Mouse (Mus musculus) left cerebral cortex, adult 2 months (tissue): Measurements from ENCODE around the gene Cacna1i. TPM values are rescaled to one million over a fixed set of nuclear protein-coding genes. Genes with fewer than 3 reads are reported as not detected.

ENCODE experiments used
- DNase-seq, 2 experiments: peaks; one replicate each; pipeline ENCODE4 v3.0.0; 2021 to 2022; ENCODE audit warnings: low spot score in 2 of 2, mixed read lengths in 1 of 2; ENCODE audit errors: extremely low spot score in 1 of 2
- H3K27ac ChIP-seq: fragments of 200-600 bp; 2 replicates; pipeline ENCODE4 v1.8.1; 2022
- H3K4me3 ChIP-seq: fragments of 200-600 bp; 2 replicates; pipeline ENCODE4 v1.8.1; 2022
- CTCF ChIP-seq: fragments of 200-600 bp; IDR thresholded peaks from 2 replicates; pipeline ENCODE4 v1.8.1; 2022; ENCODE audit warnings: antibody characterized with exemption, mild to moderate bottlenecking, moderate library complexity
- intact Hi-C: fragments of 180-260 bp; cut with DNase I; formaldehyde crosslinking; loops from one replicate; pipeline ENCODE4 v1.15.1; 2025
- long read RNA-seq, 2 experiments: library from polyadenylated mRNA; stranded (forward); transcript quantifications; one replicate each; pipeline ENCODE4 v2.0.0; 2021; ENCODE audit warnings: borderline mapping rate in 2 of 2
- total RNA-seq, 2 experiments: library from RNA; stranded (reverse); gene quantifications; 2 replicates each; pipeline ENCODE4 v1.2.3; 2021

Cacna1i gene
- 10 to 100 TPM; 72.7 to 75.9 TPM for total RNA-seq
- long read RNA-seq, experiment 1, full-length matches to known transcripts: 6 of 64 reads
- long read RNA-seq, experiment 1, partial matches to known transcripts: 51 of 64 reads
- long read RNA-seq, experiment 1, other reads (novel, unspliced or antisense): 7 of 64 reads
- long read RNA-seq, experiment 2, full-length matches to known transcripts: 1 of 40 reads
- long read RNA-seq, experiment 2, partial matches to known transcripts: 13 of 40 reads
- long read RNA-seq, experiment 2, other reads (novel, unspliced or antisense): 26 of 40 reads

- peak; percentile 74 to 77 for DNase-seq
- H3K27ac ChIP-seq: peak within 1 kb of the TSS; percentile 87
- no peak; the same call in none of the 2 replicates for TF ChIP-seq CTCF
- intact Hi-C loops: loop anchor here (5.0 kb wide), 3 partner anchors 215 to 345 kb away; no protein-coding TSS in a partner anchor
- H3K4me3 ChIP-seq: peak within 1 kb of the TSS; percentile 65
Measured at GRCm38 (mm10) chr15:80286851-80287415, at the start of gene Cacna1i. Cacna1i (plus strand) TSS chr15:80287238.

GRCm38 (mm10) chr15:80248135-80248534, 38.9 kb upstream of the Cacna1i start:
- intact Hi-C loops: no loop called here
- no peak overlapping the region for H3K27ac ChIP-seq
- DNase-seq: no peak

GRCm38 (mm10) chr15:80248596-80248995, 38.4 kb upstream of the Cacna1i start:
- intact Hi-C loops: no loop called here

More at GRCm38 (mm10) chr15:80248135-80248534, 38.9 kb upstream of the Cacna1i start:
- TF ChIP-seq CTCF: no peak
- H3K4me3 ChIP-seq: no peak overlapping the region

GRCm38 (mm10) chr15:80249672-80250071, 37.4 kb upstream of the Cacna1i start:
- no peak overlapping the region for H3K4me3 ChIP-seq
- no peak for DNase-seq
- intact Hi-C loops: no loop called here
- H3K27ac ChIP-seq: no peak overlapping the region
- no peak for TF ChIP-seq CTCF

More at GRCm38 (mm10) chr15:80248596-80248995, 38.4 kb upstream of the Cacna1i start:
- Histone ChIP-seq H3K4me3 (no peak overlapping the region), H3K27ac (no peak overlapping the region)
- DNase-seq: no peak
- TF ChIP-seq CTCF: no peak

DNA sequence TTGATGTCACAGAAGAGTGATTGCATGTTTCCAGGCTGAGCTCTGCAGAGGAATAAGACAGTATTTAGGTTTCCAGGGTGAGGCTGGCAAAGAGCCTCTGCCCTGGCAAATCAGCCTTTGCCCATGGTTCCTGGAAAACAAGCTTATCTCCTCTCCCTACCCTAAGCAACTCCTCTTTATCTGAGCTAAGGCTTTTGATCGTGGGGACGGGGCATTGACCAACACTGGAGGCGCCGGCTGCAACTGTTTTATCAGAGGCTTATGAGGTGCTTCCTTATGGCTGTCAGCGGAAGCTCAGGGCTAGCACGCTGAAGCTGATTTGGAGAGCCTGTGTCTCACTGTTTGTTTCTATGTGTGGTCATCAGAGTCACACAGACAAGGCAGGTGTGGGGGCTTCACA, 36.5 kb upstream of the Cacna1i start:
- Histone ChIP-seq H3K4me3 (no peak overlapping the region), H3K27ac (no peak overlapping the region)
- intact Hi-C loops: no loop called here
- no peak for TF ChIP-seq CTCF
- DNase-seq: no peak

DNA sequence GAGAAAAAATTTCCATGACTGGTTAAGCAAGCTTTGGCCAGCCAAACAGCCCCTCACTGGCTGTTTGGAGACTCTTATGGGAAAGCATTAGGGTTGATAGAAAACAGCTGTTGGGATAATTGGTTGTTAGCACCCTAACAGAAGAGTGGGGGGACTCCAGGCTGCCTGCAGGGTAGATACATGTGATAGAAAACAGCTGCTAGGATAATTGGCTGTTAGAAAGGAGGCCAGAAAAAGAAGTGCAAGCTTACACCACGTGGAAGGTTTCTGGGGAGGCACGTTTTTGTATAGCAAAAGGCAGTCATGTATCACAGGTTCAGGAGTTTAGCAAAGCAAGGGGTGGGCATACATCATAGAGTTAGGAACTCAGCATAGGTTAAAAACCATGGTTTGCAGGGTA, 33.5 kb upstream of the Cacna1i start:
- H3K4me3 ChIP-seq: no peak overlapping the region
- H3K27ac ChIP-seq: peak overlapping the region; percentile 100; the same call in 1 of the 2 replicates
- TF ChIP-seq CTCF: no peak
- no peak for DNase-seq
- intact Hi-C loops: no loop called here

DNA sequence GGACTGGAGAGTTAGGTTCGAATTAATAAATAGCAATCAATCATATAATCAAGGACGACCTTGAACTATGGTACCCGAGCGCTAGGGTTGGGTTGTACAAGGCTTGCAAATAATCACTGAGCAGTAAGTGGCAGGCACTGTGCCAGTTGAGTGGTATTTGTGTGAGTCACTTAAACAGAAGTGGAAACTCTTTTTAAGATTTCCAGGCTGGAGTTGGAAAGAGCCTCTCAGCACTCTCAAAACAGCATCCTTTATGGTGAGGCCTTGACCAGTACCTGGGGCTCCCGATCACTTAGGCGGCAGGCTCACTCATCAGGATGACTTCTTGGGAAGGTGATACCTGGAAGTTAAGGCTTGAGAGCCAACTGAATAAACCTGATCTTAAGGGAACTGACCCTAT, 32.8 kb upstream of the Cacna1i start:
- intact Hi-C loops: loop anchor here (2.0 kb wide), 1 partner anchor 19 kb away; the partner anchor contains the start of genes AC140267.1 and Mief1
- peak overlapping the region; percentile 97 for H3K4me3 ChIP-seq
- peak in 1 of 2 experiments; percentile 37 for DNase-seq
- TF ChIP-seq CTCF: no peak
- H3K27ac ChIP-seq: peak overlapping the region; percentile 100

DNA sequence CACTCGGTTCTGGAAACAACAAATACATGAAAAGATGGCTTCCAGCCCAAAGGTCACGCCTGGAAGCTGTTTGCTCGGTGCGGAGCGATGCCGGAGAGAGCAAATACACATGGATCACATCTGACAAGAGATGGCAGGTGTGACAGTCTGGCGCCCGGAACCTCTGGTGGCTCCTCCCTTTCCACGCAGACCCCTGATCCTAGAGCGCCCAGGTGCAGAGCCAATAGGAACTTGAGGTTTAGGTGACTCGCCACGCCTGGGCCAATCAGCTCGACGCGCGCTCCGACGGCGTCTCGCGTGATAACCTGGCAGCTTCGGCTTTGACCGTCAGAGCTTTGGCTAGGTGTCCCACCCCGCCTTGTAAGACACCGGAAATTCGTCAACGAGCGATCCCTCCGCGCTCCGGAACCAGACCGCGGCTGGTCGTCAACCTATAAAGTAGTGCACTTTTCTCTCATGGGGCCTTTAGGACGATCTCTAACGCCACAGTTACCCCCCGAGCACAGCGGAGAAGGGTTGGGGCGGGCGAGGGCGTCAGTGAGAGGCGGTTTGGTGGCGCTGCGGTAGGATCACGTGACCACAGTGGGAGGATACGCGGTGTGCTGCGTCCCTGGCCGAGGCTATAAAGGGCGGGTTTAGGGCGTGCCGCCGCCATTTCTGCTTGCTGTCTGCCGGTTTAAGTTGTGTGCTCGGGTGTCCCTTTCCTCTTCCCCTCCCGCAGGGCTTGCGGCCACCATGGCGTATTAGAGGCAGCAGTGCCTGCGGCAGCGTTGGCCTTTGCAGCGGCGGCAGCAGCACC, 32.0 kb upstream of the Cacna1i start, which contains the start of gene Atf4:
Gene Atf4, plus strand, starts transcription at position 338 of the 799 bp plus-strand sequence.
- DNase-seq: peak; percentile 98
- no peak for TF ChIP-seq CTCF
- intact Hi-C loops: loop anchor here (2.0 to 5.0 kb wide), 2 partner anchors 20 to 542 kb away; partner anchors contain the start of genes AC140267.1 and Mief1
- peak within 1 kb of the TSS; percentile 97 for H3K4me3 ChIP-seq
- peak within 1 kb of the TSS; percentile 100 for H3K27ac ChIP-seq

- no peak; the same call in 1 of the 2 replicates for TF ChIP-seq CTCF
- intact Hi-C loops: loop anchor here (2.0 to 5.0 kb wide), 2 partner anchors 21 to 542 kb away; partner anchors contain the start of genes AC140267.1 and Mief1
- peak overlapping the region; percentile 100 for H3K27ac ChIP-seq
- peak overlapping the region; percentile 97 for H3K4me3 ChIP-seq
- DNase-seq: peak; percentile 67
Measured at GRCm38 (mm10) chr15:80255646-80256121, 31.4 kb upstream of the Cacna1i start.

DNA sequence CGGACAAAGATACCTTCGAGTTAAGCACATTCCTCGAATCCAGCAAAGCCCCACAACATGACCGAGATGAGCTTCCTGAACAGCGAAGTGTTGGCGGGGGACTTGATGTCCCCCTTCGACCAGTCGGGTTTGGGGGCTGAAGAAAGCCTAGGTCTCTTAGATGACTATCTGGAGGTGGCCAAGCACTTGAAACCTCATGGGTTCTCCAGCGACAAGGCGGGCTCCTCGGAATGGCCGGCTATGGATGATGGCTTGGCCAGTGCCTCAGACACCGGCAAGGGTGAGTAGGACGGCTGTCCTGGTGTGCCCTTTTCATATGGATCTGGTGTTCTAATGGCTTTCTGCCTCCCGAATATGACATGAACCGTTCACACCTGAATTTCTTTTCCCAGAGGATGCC, 30.8 kb upstream of the Cacna1i start:
- TF ChIP-seq CTCF: no peak
- peak overlapping the region; percentile 100 for H3K27ac ChIP-seq
- H3K4me3 ChIP-seq: peak overlapping the region; percentile 97
- intact Hi-C loops: loop anchor here (5.0 kb wide), 1 partner anchor 541 kb away; no protein-coding TSS in a partner anchor
- no peak for DNase-seq
